Mouse (Mus musculus) cortical plate, adult 2 months (tissue): ENCODE measurements around the gene Dab2ip.

Source experiments
- CTCF ChIP-seq: fragments of 200-500 bp; IDR thresholded peaks from 2 replicates; pipeline ENCODE4 v1.5.1; 2011; ENCODE audit warnings: mild to moderate bottlenecking, control low read depth, low read length; ENCODE audit not compliant: insufficient read depth; ENCODE audit errors: extremely low read depth
- POLR2A ChIP-seq: fragments of 200-500 bp; IDR thresholded peaks from 2 replicates; pipeline ENCODE4 v1.6.1; 2011; ENCODE audit warnings: mild to moderate bottlenecking, low read length, control low read depth; ENCODE audit not compliant: insufficient read depth; ENCODE audit errors: extremely low read depth

- TF ChIP-seq POLR2A (no peak), CTCF (no peak)
These were observed 40.8 kb downstream of the Dab2ip start for GRCm38 (mm10) chr2:35598819-35599218.
